8 mouse cellular contexts compared by ENCODE assay signal in genomic region chr2:92608810-92609581, GRCm38 (mm10). TPM values are rescaled to one million over a fixed set of nuclear protein-coding genes. Genes with fewer than 3 reads are reported as not detected.
DNase-seq lines count a peak whose midpoint lies in the region; ATAC-seq and TF ChIP-seq lines count a peak whose summit lies in the region.

No protein-coding gene starts in this region.

- no peak overlapping the region for H3K4me2 ChIP-seq in kidney, embryonic 14.5 days (replicated peaks; ENCODE audit: low read depth, low read length)
- no peak overlapping the region for H3K4me2 ChIP-seq in embryonic facial prominence, embryonic 14.5 days (ENCODE audit: low read depth, low read length)
- no peak overlapping the region for H3K4me2 ChIP-seq in limb, embryonic 14.5 days (replicated peaks; ENCODE audit: low read depth, low read length, severe bottlenecking)
- H3K4me2 ChIP-seq in neural tube, embryonic 11.5 days (ENCODE audit: low read depth): no peak overlapping the region

- H3K36me3 ChIP-seq in kidney, embryonic 14.5 days (ENCODE audit: control insufficient read depth, insufficient read depth, low read length): peaks cover 3% of the 10 kb centered on the region; the same call in 1 of the 2 replicates
- H3K36me3 ChIP-seq in embryonic facial prominence, embryonic 14.5 days (ENCODE audit: control insufficient read depth, insufficient read depth, low read length): peaks cover 7% of the 10 kb centered on the region; the same call in 1 of the 2 replicates
- no peaks in the 10 kb centered on the region for H3K36me3 ChIP-seq in limb, embryonic 14.5 days (ENCODE audit: control insufficient read depth, insufficient read depth, low read length)
- H3K36me3 ChIP-seq in neural tube, embryonic 11.5 days (ENCODE audit: control insufficient read depth, insufficient read depth, low read length): no peaks in the 10 kb centered on the region

- WGBS in kidney, embryonic 14.5 days: 55% methylated on average over 4 of the region's 4 CpGs
- 47% methylated on average over 4 of the region's 4 CpGs for WGBS in embryonic facial prominence, embryonic 14.5 days
- 55% methylated on average over 4 of the region's 4 CpGs for WGBS in limb, embryonic 14.5 days
- 61% methylated on average over 4 of the region's 4 CpGs for WGBS in neural tube, embryonic 11.5 days

- H3K27ac ChIP-seq in kidney, embryonic 14.5 days (ENCODE audit: low read depth, low read length): no peak overlapping the region
- H3K27ac ChIP-seq in embryonic facial prominence, embryonic 14.5 days (replicated peaks; ENCODE audit: low read depth, low read length): no peak overlapping the region
- H3K27ac ChIP-seq in limb, embryonic 14.5 days (replicated peaks; ENCODE audit: low read depth, low read length): no peak overlapping the region
- H3K27ac ChIP-seq in neural tube, embryonic 11.5 days (ENCODE audit: low read depth, low read length): no peak overlapping the region

- TF ChIP-seq POLR2A in limb, embryonic 14.5 days (IDR thresholded peaks at IDR 0.05; ENCODE audit: borderline replicate concordance, extremely low read depth, insufficient read depth, insufficient read length): no peak

- H3K4me1 ChIP-seq in kidney, embryonic 14.5 days (ENCODE audit: control insufficient read depth, insufficient read depth, low read length): no peaks in the 10 kb centered on the region
- H3K4me1 ChIP-seq in embryonic facial prominence, embryonic 14.5 days (ENCODE audit: control insufficient read depth, insufficient read depth, low read length): peaks cover 4% of the 10 kb centered on the region; the same call in 1 of the 2 replicates
- no peaks in the 10 kb centered on the region for H3K4me1 ChIP-seq in limb, embryonic 14.5 days (ENCODE audit: control insufficient read depth, insufficient read depth, low read length)
- no peaks in the 10 kb centered on the region for H3K4me1 ChIP-seq in neural tube, embryonic 11.5 days (ENCODE audit: control insufficient read depth, insufficient read depth, low read length)

- no peak overlapping the region for H3K4me3 ChIP-seq in kidney, embryonic 14.5 days (ENCODE audit: low read length)
- no peak overlapping the region for H3K4me3 ChIP-seq in embryonic facial prominence, embryonic 14.5 days (ENCODE audit: low read depth, low read length)
- no peak overlapping the region for H3K4me3 ChIP-seq in limb, embryonic 14.5 days (replicated peaks; ENCODE audit: low read length)
- no peak overlapping the region for H3K4me3 ChIP-seq in neural tube, embryonic 11.5 days (ENCODE audit: low read depth, low read length)

- no peaks in the 10 kb centered on the region for H3K9me3 ChIP-seq in kidney, embryonic 14.5 days (ENCODE audit: control insufficient read depth, low read length)
- H3K9me3 ChIP-seq in embryonic facial prominence, embryonic 14.5 days (ENCODE audit: control insufficient read depth, low read length): no peaks in the 10 kb centered on the region
- H3K9me3 ChIP-seq in limb, embryonic 14.5 days (ENCODE audit: control insufficient read depth, low read length): no peaks in the 10 kb centered on the region
- H3K9me3 ChIP-seq in neural tube, embryonic 11.5 days (ENCODE audit: control insufficient read depth, low read length): no peaks in the 10 kb centered on the region

- no peak overlapping the region for H3K9ac ChIP-seq in kidney, embryonic 14.5 days (ENCODE audit: low read depth, low read length)
- no peak overlapping the region for H3K9ac ChIP-seq in embryonic facial prominence, embryonic 14.5 days (ENCODE audit: low read depth, low read length)
- H3K9ac ChIP-seq in limb, embryonic 14.5 days (ENCODE audit: low read depth, low read length, severe bottlenecking): no peak overlapping the region
- H3K9ac ChIP-seq in neural tube, embryonic 11.5 days (ENCODE audit: low read length): no peak overlapping the region

- no peaks in the 10 kb centered on the region for H3K27me3 ChIP-seq in kidney, embryonic 14.5 days (ENCODE audit: control insufficient read depth, insufficient read depth, low read length)
- no peaks in the 10 kb centered on the region for H3K27me3 ChIP-seq in embryonic facial prominence, embryonic 14.5 days (replicated peaks; ENCODE audit: control insufficient read depth, insufficient read depth, low read length)
- H3K27me3 ChIP-seq in limb, embryonic 14.5 days (ENCODE audit: control insufficient read depth, insufficient read depth, low read length): no peaks in the 10 kb centered on the region
- H3K27me3 ChIP-seq in neural tube, embryonic 11.5 days (ENCODE audit: control insufficient read depth, insufficient read depth, low read length): no peaks in the 10 kb centered on the region; the same call in 1 of the 2 replicates

- no peak for ATAC-seq in kidney, embryonic 14.5 days (ENCODE audit: low FRiP score, low TSS enrichment)
- no peak for ATAC-seq in embryonic facial prominence, embryonic 14.5 days (ENCODE audit: low read depth)
- no peak for ATAC-seq in limb, embryonic 14.5 days (ENCODE audit: low FRiP score, low read depth)
- ATAC-seq in neural tube, embryonic 11.5 days (ENCODE audit: insufficient read depth, low FRiP score, low TSS enrichment): no peak

- peak; percentile 45 for DNase-seq in kidney, adult 18-20 months
- peak; percentile 93 for DNase-seq in brain, adult 2 months (ENCODE audit: low read depth, low spot score)
- DNase-seq in embryonic facial prominence, embryonic 14.5 days (ENCODE audit: low spot score): peak; percentile 63
- peak; percentile 79 for DNase-seq in induced T-regulatory cell, adult 2 months (ENCODE audit: low read depth)
- DNase-seq in limb, embryonic 14.5 days (ENCODE audit: low spot score): peak; percentile 73
- DNase-seq in neural tube, embryonic 11.5 days (ENCODE audit: low spot score): peak; percentile 50
- DNase-seq in gastrocnemius, postnatal 10 days: no peak

RNA-seq across cellular contexts. Expression of gene Chst1, which starts 9.5 kb away (rescaled TPM):
- polyA plus RNA-seq in kidney, embryonic 14.5 days (2014; fragmentation: Nextera tagmentation; extraction: Ambion mirVana): 5.0 and 6.4 TPM in 2 replicates
- 8.6 and 9.1 TPM in 2 replicates for polyA plus RNA-seq in embryonic facial prominence, embryonic 14.5 days (2014; fragmentation: Nextera tagmentation; extraction: Ambion mirVana)
- polyA plus RNA-seq in limb, embryonic 14.5 days (2012; rRNA removed): 15.2 and 21.6 TPM in 2 replicates
- 6.9 and 7.1 TPM in 2 replicates for polyA plus RNA-seq in limb, embryonic 14.5 days (2014; fragmentation: Nextera tagmentation; extraction: Ambion mirVana)
- polyA plus RNA-seq in neural tube, embryonic 11.5 days (2014; fragmentation: Nextera tagmentation; extraction: Ambion mirVana): 5.5 TPM in 2 replicates
- total RNA-seq in gastrocnemius, postnatal 10 days (2021): 1 to 10 TPM; 4.9 to 6.1 TPM
